Mouse (Mus musculus) gastrocnemius, postnatal 25 days (tissue): ENCODE measurements at regions not wholly inside any gene's neighbourhood (a gene's known extent, or its start where the extent isn't known, plus 50 kb on each side); places are given as distances from the start of the nearest gene placed in this dataset.

ENCODE experiments used
- DNase-seq: peaks from one replicate; pipeline ENCODE4 v3.0.0; 2022

GRCm38 (mm10) chr4:105467811-105468210, 310.7 kb downstream of the Plpp3 start:
- DNase-seq = no peak

GRCm38 (mm10) chr4:105469300-105469821, 312.2 kb downstream of the Plpp3 start:
- no peak for DNase-seq

- no peak for DNase-seq
Observed at GRCm38 (mm10) chr4:105474765-105475560, 314.7 kb upstream of the Gm12728 start.

- DNase-seq = no peak
Observed at GRCm38 (mm10) chr4:105476332-105476731, 313.3 kb upstream of the Gm12728 start.

- DNase-seq = no peak
Observed at GRCm38 (mm10) chr4:105486376-105486775, 303.3 kb upstream of the Gm12728 start.

GRCm38 (mm10) chr4:105496176-105496575, 293.5 kb upstream of the Gm12728 start:
- no peak for DNase-seq

GRCm38 (mm10) chr4:105506190-105506589, 283.5 kb upstream of the Gm12728 start:
- DNase-seq = no peak

GRCm38 (mm10) chr4:105507221-105507620, 282.4 kb upstream of the Gm12728 start:
- no peak for DNase-seq

GRCm38 (mm10) chr4:105509091-105509490, 280.6 kb upstream of the Gm12728 start:
- no peak for DNase-seq

GRCm38 (mm10) chr4:105510406-105510805, 279.3 kb upstream of the Gm12728 start:
- no peak for DNase-seq

GRCm38 (mm10) chr4:105525135-105525534, 264.5 kb upstream of the Gm12728 start:
- no peak for DNase-seq

GRCm38 (mm10) chr4:105526755-105527154, 262.9 kb upstream of the Gm12728 start:
- no peak for DNase-seq

GRCm38 (mm10) chr4:105527316-105527715, 262.4 kb upstream of the Gm12728 start:
- no peak for DNase-seq

GRCm38 (mm10) chr4:105531651-105532425, 257.8 kb upstream of the Gm12728 start:
- no peak for DNase-seq

GRCm38 (mm10) chr4:105535451-105535850, 254.2 kb upstream of the Gm12728 start:
- no peak for DNase-seq

- no peak for DNase-seq
Observed at GRCm38 (mm10) chr4:105545486-105545885, 244.2 kb upstream of the Gm12728 start.

GRCm38 (mm10) chr4:105549744-105550440, 239.8 kb upstream of the Gm12728 start:
- DNase-seq = no peak

GRCm38 (mm10) chr4:105551966-105552685, 237.5 kb upstream of the Gm12728 start:
- no peak for DNase-seq

- peak; percentile 35 for DNase-seq
Observed at GRCm38 (mm10) chr4:105554994-105555393, 234.7 kb upstream of the Gm12728 start.

GRCm38 (mm10) chr4:105555941-105556340, 233.7 kb upstream of the Gm12728 start:
- DNase-seq = no peak

- DNase-seq = no peak
Observed at GRCm38 (mm10) chr4:105557396-105557795, 232.3 kb upstream of the Gm12728 start.

GRCm38 (mm10) chr4:105560055-105560454, 229.6 kb upstream of the Gm12728 start:
- no peak for DNase-seq
